Mouse (Mus musculus) liver, embryonic 16.5 days (tissue): ENCODE data around the gene Lats2. TPM values are rescaled to one million over a fixed set of nuclear protein-coding genes. Genes with fewer than 3 reads are reported as not detected.

Experiments used
- ATAC-seq: fragments of 200-750 bp; cut with Nextera tagmentation; 2 replicates; pipeline ENCODE4 v1.8.0; 2017; ENCODE audit warnings: low read depth, mild to moderate bottlenecking, moderate number of reproducible peaks, moderate library complexity
- H3K27ac ChIP-seq: fragments of 300-500 bp; sonication (generic); 2 replicates; pipeline ENCODE4 v1.5.1; 2014; ENCODE audit warnings: mild to moderate bottlenecking, low read length
- H3K27me3 ChIP-seq: fragments of 300-500 bp; sonication (generic); 2 replicates; pipeline ENCODE4 v1.6.1; 2014; ENCODE audit warnings: low read depth, low read length, mixed read lengths; ENCODE audit not compliant: control insufficient read depth, insufficient read depth
- H3K36me3 ChIP-seq: fragments of 300-500 bp; sonication (generic); 2 replicates; pipeline ENCODE4 v1.6.1; 2014; ENCODE audit warnings: mild to moderate bottlenecking; ENCODE audit not compliant: control insufficient read depth, insufficient read depth
- H3K4me1 ChIP-seq: fragments of 300-500 bp; sonication (generic); 2 replicates; pipeline ENCODE4 v1.6.1; 2014; ENCODE audit warnings: low read depth, low read length, mixed read lengths; ENCODE audit not compliant: control insufficient read depth
- H3K4me2 ChIP-seq: fragments of 300-500 bp; sonication (generic); 2 replicates; pipeline ENCODE4 v1.6.1; 2014; ENCODE audit warnings: low read depth, low read length, mixed read lengths
- H3K4me3 ChIP-seq: fragments of 300-500 bp; sonication (generic); 2 replicates; pipeline ENCODE4 v1.5.1; 2014; ENCODE audit warnings: low read depth, mild to moderate bottlenecking, low read length
- H3K9ac ChIP-seq: fragments of 300-500 bp; sonication (generic); 2 replicates; pipeline ENCODE4 v1.6.1; 2014; ENCODE audit warnings: low read depth, low read length
- H3K9me3 ChIP-seq: fragments of 300-500 bp; sonication (generic); replicated peaks from 2 replicates; pipeline ENCODE4 v1.6.1; 2016; ENCODE audit warnings: low read length; ENCODE audit not compliant: control insufficient read depth
- WGBS: fragments of 180-500 bp; shearing (Covaris S2); extraction: QIAGEN DNeasy Blood & Tissue Kit; methylation state at CpG from one replicate; pipeline ENCODE4 v1.1.7; 2014; ENCODE audit not compliant: insufficient replicate concordance; 5-methylcytosine and 5-hydroxymethylcytosine counted together
- microRNA-seq: library from miRNA; unstranded; fragments of <30 nt; microRNA quantifications from one replicate; pipeline ENCODE4, GENCODE M21; 2016
- polyA plus RNA-seq: library from polyadenylated mRNA; unstranded; fragments of >200 nt; fragmentation: Nextera tagmentation; extraction: Ambion mirVana; gene quantifications from 2 replicates; pipeline ENCODE4 v1.2.1, GENCODE M21; 2015

Gene Lats2
- polyA plus RNA-seq, 1 experiment from 2014 or later = 6.1 TPM

DNA sequence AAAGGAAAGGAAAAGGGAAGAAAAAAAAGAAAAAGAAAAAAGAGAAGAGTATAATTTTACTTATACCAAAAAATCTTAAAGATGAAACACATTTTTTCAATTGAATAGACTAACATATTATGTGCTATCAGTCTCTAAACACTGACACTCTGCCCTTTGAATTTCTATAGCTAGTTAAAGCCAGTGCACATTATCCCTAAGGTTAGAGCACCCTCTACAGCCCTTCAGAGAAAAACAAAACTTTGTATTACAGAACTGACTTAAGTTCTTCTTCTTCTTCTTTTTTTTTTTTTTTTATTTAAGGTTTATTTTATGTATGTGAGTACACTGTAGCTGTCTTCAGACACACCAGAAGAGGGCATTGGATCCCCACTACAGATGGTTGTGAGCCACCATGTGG is 108.7 kb downstream of the Lats2 start:
- H3K4me1 ChIP-seq = no peaks in the 10 kb centered on the region
- H3K4me3 ChIP-seq = no peak overlapping the region
- H3K36me3 ChIP-seq = no peaks in the 10 kb centered on the region
- ATAC-seq = no peak
- H3K27me3 ChIP-seq = no peaks in the 10 kb centered on the region
- no peaks in the 10 kb centered on the region for H3K9me3 ChIP-seq
- no peak overlapping the region for H3K27ac ChIP-seq
- no peak overlapping the region for H3K9ac ChIP-seq
- no peak overlapping the region for H3K4me2 ChIP-seq

- no peaks in the 10 kb centered on the region for H3K36me3 ChIP-seq
- no peak overlapping the region for H3K27ac ChIP-seq
- no peaks in the 10 kb centered on the region for H3K4me1 ChIP-seq
- no peak overlapping the region for H3K4me3 ChIP-seq
- no peak overlapping the region for H3K4me2 ChIP-seq
- no peak overlapping the region for H3K9ac ChIP-seq
- no peaks in the 10 kb centered on the region for H3K27me3 ChIP-seq
- 68% methylated on average over 4 of the region's 4 CpGs for WGBS
- no peaks in the 10 kb centered on the region for H3K9me3 ChIP-seq
- no peak for ATAC-seq
Measured at GRCm38 (mm10) chr14:57646155-57646554, 112.0 kb downstream of the Lats2 start.

Small RNAs within 50 kb of the gene (microRNA-seq; reads per million reads assigned to microRNA genes)
- not detected for gene Mir3077

Other genes starting within 250 kb of the Lats2 start
- 0.23 and 0.45 TPM in 2 replicates for gene Il17d, start 233.6 kb downstream of the Lats2 start, polyA plus RNA-seq
- gene Eef1akmt1, start 186.8 kb downstream of the Lats2 start, polyA plus RNA-seq = 23.9 and 26.4 TPM in 2 replicates
- gene Xpo4, start 93.0 kb downstream of the Lats2 start, polyA plus RNA-seq = 9.7 and 10.9 TPM in 2 replicates
- gene Gm49361, start 12.3 kb downstream of the Lats2 start, polyA plus RNA-seq = not detected in 2 replicates
- 8.2 and 10.1 TPM in 2 replicates for gene Sap18, start 39.8 kb upstream of the Lats2 start, polyA plus RNA-seq
- gene Ska3, start 67.8 kb upstream of the Lats2 start, polyA plus RNA-seq = 16.6 and 19.1 TPM in 2 replicates
- 114 and 119 TPM in 2 replicates for gene Mrpl57, start 67.8 kb upstream of the Lats2 start, polyA plus RNA-seq
- gene Zdhhc20, start 131.9 kb upstream of the Lats2 start, polyA plus RNA-seq = 12.5 and 12.7 TPM in 2 replicates
- 34.1 and 34.3 TPM in 2 replicates for gene Micu2, start 240.9 kb upstream of the Lats2 start, polyA plus RNA-seq